Mouse (Mus musculus) heart, adult 11 months (tissue): ENCODE data around the gene Bglap2.
A peak's percentile ranks its signal among the peaks of the same experiment; 100 is the strongest.

Experiments used
- DNase-seq: peaks from one replicate; pipeline ENCODE4 v3.0.0; 2022

Bglap2 gene

DNA sequence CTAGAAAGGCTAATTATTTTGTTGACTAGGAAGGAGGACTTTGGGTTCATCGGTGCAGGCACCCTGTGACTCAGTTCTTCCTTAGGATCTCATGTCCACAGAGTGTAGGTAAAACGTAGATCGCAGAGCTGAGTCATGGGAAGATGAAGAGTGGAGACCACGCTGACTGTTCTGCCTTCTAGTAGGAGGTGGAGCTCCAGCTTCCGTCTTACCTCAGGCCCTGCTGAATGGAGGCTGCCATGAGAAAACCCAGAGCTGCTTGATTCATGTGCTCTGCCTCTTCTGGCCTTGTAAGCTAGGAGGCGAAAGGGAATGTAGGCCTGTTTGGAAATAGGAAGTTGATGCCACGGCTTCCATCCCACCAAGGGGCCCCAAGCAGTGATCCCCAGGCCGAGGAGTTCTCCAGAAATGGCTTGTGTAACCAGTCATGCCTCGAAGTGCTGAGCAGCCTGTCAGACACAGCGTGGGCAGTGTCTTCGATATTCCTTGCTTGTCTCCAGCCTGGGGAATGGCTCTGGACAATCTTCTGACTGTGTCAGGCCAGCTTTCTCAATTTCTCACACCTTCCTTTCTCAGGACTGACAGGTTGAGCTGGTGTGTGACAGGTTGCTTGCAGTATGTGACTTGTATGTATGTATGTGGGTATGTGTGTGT is 41.0 kb downstream of the Bglap2 start:
- peak; percentile 92 for DNase-seq

DNA sequence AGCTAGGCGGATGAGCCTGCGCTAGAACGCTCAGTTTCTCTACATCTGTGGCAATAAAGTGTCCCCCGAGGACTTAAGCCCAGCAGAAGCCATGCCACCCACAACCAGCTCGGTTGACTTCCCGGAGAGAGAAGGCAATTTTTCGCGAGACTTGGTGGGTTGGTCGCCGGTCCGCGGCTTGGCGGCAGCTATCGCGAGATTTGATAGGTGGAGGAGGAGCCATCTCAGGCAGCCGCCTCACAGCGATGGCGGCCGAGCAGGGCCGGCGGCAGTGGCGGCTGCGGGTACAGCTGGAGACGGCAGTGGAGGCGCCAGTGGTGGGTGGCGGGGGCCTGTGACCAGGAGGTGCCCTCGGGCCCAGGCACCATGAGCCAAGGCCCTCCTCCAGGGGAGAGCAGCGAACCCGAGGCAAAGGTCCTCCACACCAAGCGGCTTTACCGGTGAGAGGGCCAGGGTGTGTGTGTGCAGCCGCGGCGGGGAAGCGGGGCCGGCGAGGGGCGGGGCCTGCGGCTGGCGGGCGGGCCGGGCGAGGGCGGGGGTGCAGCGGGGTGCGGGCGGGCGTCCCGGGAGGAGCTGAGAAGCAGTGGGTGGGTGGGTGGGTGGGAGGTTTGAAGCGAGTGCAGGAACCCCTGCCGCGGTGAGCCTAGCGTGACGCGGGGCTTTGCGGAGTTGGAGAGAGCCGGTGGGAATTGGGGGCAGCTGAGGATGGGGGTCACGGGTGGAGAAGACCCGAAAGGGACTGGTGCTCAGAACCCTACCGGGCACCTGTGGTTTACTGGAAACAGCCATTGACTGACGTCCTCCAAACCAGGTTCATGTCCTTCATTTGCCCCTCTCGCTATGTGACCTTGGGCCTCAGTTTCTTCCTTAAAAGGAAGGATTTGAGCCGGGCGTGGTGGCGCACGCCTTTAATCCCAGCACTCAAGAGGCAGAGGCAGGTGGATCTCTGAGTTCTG is 42.2 kb downstream of the Bglap2 start, which contains the start of the genes Tmem79 and Smg5:
Gene Tmem79 (minus strand): TSS at position 91 of the 956 bp plus-strand sequence.
Gene Smg5 (plus strand): TSS at position 203 of the 956 bp plus-strand sequence.
- peak; percentile 99 for DNase-seq

DNA sequence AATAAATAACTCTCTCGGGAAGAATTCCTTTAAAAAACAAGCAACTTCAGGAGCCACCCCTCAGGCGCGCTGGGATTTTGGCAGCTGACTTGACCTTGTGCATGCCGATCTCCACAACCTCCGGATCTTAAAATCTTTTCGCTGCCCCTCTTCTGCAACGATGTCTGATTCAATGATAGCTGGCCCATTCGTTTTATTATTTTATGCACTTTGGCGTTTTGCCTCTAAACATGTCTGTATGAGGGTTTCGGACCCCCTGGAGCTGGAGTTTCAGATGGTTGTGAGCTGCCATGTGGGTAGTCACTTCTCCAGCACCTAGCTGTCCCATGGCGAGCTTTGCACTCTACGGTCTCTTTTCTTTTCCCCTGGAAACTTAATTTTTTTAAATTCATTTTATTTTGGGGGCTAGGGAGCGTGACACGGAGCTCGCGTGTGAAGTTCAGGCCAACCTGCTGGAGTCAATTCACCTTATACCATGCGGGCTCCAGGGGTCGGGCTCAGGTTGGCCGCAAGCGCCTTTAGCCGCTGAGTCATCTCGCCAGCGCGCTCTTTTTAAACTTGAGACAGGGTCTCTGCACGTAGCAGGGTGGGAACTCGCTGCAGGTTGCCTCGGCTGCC is 43.0 kb downstream of the Bglap2 start:
- DNase-seq, result peak; percentile 92

DNA sequence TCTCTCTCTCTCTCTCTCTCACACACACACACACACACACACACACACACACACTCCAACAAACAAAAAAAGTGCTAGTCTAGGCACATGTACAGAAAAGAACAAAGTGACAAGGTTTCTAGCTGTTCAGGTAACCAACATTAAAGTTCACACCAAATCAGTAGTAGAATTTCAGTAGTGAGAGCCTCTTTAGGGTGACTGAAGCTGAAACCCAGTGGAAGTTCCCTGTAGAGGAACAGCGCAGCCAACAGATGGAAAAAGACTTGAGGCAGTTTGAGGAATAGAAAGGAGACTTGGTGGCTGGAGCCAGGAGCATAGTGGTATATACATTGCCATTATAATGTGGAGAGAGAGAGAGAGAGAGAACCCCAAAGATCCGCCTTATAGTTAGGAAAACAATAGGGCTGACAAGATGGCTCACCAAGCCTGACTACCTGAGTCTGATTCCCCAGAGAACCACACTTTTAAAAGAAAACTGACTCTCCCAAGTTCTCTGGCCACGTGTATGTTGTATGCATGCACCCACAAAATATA is 43.5 kb downstream of the Bglap2 start:
- no peak for DNase-seq

DNA sequence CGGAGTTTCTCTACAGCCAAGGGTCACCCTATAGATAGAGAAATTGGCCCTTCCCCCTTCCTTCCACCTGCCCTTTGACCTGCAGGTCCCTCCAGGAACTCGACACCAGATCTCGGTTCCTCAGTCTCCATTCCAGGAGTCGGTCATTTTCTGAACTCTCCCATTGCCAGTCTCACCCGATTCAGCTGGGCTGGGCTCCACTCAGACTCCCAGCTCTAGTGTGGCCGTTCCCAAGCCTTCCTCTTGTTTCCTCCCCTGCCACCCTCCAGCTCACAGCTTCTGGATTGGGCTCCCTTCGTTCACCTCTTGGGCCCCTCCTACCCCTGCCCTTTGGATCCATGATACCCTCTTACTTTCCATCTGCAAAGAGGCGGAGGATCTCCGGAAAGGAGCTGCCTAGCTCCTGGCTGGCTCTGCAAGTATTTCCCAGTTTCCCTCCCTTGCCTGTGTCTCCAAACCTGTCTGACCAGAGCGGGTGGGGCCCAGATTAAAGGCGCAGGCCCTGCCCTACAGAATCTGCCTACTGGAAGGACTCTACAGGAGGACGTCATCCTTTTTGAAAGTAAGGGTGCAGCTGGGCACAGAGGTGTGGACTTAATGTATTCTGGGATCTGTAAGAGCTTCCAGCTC is 44.4 kb downstream of the Bglap2 start:
- peak; percentile 90 for DNase-seq

DNA sequence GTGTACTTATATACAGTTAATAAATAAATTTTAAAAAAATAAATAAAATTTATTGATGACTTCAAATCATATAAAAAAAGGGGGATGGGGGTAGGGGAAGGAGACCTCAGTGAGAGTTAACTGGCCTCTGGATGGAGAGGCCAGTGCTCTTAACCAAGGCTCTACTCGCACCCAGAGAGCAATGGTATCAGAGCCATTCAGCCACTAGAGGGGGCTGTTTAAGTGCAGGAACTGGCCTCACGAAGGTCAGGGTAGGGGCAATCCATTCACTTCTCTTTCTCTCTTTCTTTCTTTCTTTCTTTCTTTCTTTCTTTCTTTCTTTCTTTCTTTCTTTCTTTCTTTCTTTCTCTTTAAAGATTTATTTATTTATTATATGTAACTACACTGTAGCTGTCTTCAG is 47.2 kb downstream of the Bglap2 start:
- DNase-seq, result peak; percentile 91

DNA sequence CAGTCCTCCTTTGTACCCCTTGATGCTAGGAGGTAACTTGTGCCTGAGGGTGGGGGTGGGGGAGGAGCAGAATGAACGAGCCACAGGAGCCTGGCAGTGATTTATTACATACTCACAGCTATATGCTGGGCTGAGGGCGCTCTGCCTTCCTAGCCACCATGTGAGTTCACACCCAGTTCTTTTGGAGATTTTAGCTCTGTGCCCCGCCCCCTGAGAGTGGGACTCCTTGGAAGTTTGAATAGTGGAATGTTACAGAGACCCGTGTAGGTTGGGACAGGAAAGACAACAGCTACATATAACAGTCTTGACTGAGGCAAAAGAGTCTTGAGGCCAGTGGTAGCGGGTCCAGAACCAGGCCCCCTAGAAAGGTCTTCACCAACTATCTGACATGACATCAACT is 49.5 kb downstream of the Bglap2 start:
- DNase-seq, result peak; percentile 85
